Mouse (Mus musculus) heart, postnatal 0 days (tissue): Measurements from ENCODE around the gene Ube2i. TPM values are rescaled to one million over a fixed set of nuclear protein-coding genes. Genes with fewer than 3 reads are reported as not detected.
A peak's percentile ranks its signal among the peaks of the same experiment; 100 is the strongest.
"Not testable (repeated sequence)": the region's sequence is repeated elsewhere in the genome, so short reads cannot be mapped to it uniquely, and the experiment has no call there.

Experiments
- ATAC-seq: fragments of 200-750 bp; cut with Nextera tagmentation; 2 replicates; pipeline ENCODE4 v1.8.0; 2017; ENCODE audit warnings: low read depth, moderate number of reproducible peaks, moderate library complexity; ENCODE audit not compliant: insufficient read depth
- DNase-seq: peaks from one replicate; pipeline ENCODE4 v3.0.0-alpha.2; 2016; ENCODE audit warnings: low spot score
- H3K27ac ChIP-seq: fragments of 300-500 bp; sonication (generic); 2 replicates; pipeline ENCODE4 v1.5.1; 2014; ENCODE audit warnings: low read depth, mild to moderate bottlenecking
- H3K27me3 ChIP-seq: fragments of 300-500 bp; sonication (generic); 2 replicates; pipeline ENCODE4 v1.6.1; 2014; ENCODE audit warnings: low read length, mixed read lengths; ENCODE audit not compliant: control insufficient read depth, insufficient read depth
- H3K36me3 ChIP-seq: fragments of 300-500 bp; sonication (generic); replicated peaks from 2 replicates; pipeline ENCODE4 v1.6.1; 2014; ENCODE audit warnings: low read length, mixed read lengths; ENCODE audit not compliant: control insufficient read depth, insufficient read depth
- H3K4me1 ChIP-seq: fragments of 300-500 bp; sonication (generic); 2 replicates; pipeline ENCODE4 v1.6.1; 2014; ENCODE audit warnings: antibody characterized with exemption; ENCODE audit not compliant: control insufficient read depth, insufficient read depth
- H3K4me2 ChIP-seq: fragments of 300-500 bp; sonication (generic); 2 replicates; pipeline ENCODE4 v1.6.1; 2014; ENCODE audit warnings: low read depth, mild to moderate bottlenecking, low read length, moderate library complexity
- H3K4me3 ChIP-seq: fragments of 300-500 bp; sonication (generic); 2 replicates; pipeline ENCODE4 v1.5.1; 2014; ENCODE audit warnings: low read depth, low read length
- H3K9ac ChIP-seq: fragments of 300-500 bp; sonication (generic); replicated peaks from 2 replicates; pipeline ENCODE4 v1.6.1; 2014; ENCODE audit warnings: low read depth, low read length, mixed read lengths
- H3K9me3 ChIP-seq: fragments of 300-500 bp; sonication (generic); replicated peaks from 2 replicates; pipeline ENCODE4 v1.6.1; 2016; ENCODE audit warnings: low read length; ENCODE audit not compliant: control insufficient read depth
- CTCF ChIP-seq: IDR thresholded peaks from 2 replicates; pipeline ENCODE4 v1.5.1; 2016; ENCODE audit warnings: antibody characterized with exemption, control low read depth, low read depth
- EP300 ChIP-seq: IDR thresholded peaks from 2 replicates; pipeline ENCODE4 v1.6.1; 2016; ENCODE audit warnings: antibody characterized with exemption, low read depth
- WGBS: fragments of 180-500 bp; shearing (Covaris S2); extraction: QIAGEN DNeasy Blood & Tissue Kit; methylation state at CpG from one replicate; pipeline ENCODE4 v1.1.7; 2014; 5-methylcytosine and 5-hydroxymethylcytosine counted together
- polyA plus RNA-seq: library from polyadenylated mRNA; unstranded; fragments of >200 nt; fragmentation: Nextera tagmentation; extraction: Ambion mirVana; gene quantifications from 2 replicates; pipeline ENCODE4 v1.2.1, GENCODE M21; 2015
- total RNA-seq: library from RNA; depleted of rRNA; stranded (reverse); fragments of >200 nt; gene quantifications from 2 replicates; pipeline ENCODE4 v1.2.3, GENCODE M21; 2014; ENCODE audit warnings: low replicate concordance

Ube2i gene
- total and polyA plus RNA-seq, 2 experiments from 2014 or later: 259 to 343 TPM

DNA sequence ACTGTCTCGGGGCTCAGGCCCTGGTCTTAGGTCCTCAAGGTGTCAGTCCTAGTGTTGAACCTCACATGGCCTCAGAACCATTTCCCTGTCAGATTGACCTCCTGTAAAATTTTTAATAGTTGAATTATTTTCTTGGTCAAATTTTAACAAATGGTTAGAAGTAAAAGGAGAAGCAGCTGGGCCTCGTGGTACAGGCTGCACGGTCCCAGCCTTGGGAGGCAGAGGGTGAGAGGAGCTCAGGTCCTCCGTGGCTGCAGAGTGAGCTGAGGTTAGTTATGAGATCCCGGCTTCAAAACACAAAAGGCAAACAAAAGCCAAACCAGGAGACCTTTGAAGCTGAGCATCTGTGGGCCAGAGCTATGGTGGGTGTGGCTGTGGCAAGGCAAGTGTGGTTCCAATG is 46.4 kb downstream of the Ube2i start:
- no peak overlapping the region for H3K4me2 ChIP-seq
- TF ChIP-seq EP300 (no peak), CTCF (no peak)
- H3K27me3 ChIP-seq: no peaks in the 10 kb centered on the region
- H3K4me1 ChIP-seq: no peaks in the 10 kb centered on the region
- H3K9me3 ChIP-seq: no peaks in the 10 kb centered on the region
- peaks cover 33% of the 10 kb centered on the region for H3K36me3 ChIP-seq
- H3K27ac ChIP-seq: no peak overlapping the region
- WGBS: 86% methylated on average over 5 of the region's 5 CpGs
- ATAC-seq (no peak), DNase-seq (no peak)
- no peak overlapping the region for H3K9ac ChIP-seq
- no peak overlapping the region for H3K4me3 ChIP-seq

DNA sequence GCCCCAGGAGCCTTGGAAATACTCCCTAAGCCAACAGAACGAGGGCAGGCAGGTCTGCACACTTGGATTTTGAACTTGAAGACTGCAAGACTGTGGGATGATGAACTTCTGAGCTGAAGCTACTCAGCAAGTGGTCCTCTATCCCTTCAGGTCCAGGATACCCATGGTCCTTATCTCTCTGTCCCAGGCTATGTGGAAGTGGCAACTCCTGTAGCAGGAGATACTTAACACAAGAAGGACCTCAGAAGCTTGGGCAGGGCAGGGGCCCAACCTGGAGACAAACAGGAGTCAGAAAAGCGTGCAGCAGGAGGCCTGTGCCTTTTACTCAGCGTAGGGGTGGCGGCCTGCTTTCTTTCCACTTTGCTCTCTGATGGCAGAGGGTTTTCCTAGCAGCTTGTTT is 48.8 kb downstream of the Ube2i start:
- no peaks in the 10 kb centered on the region for H3K27me3 ChIP-seq
- no peak overlapping the region for H3K9ac ChIP-seq
- TF ChIP-seq CTCF (no peak), EP300 (no peak)
- H3K36me3 ChIP-seq: peaks cover 24% of the 10 kb centered on the region
- DNase-seq (no peak), ATAC-seq (no peak)
- WGBS: 92% methylated on average over 4 of the region's 4 CpGs
- no peak overlapping the region for H3K27ac ChIP-seq
- H3K4me3 ChIP-seq: no peak overlapping the region
- H3K4me1 ChIP-seq: peaks cover 5% of the 10 kb centered on the region; the same call in 1 of the 2 replicates
- no peak overlapping the region for H3K4me2 ChIP-seq
- H3K9me3 ChIP-seq: no peaks in the 10 kb centered on the region

DNA sequence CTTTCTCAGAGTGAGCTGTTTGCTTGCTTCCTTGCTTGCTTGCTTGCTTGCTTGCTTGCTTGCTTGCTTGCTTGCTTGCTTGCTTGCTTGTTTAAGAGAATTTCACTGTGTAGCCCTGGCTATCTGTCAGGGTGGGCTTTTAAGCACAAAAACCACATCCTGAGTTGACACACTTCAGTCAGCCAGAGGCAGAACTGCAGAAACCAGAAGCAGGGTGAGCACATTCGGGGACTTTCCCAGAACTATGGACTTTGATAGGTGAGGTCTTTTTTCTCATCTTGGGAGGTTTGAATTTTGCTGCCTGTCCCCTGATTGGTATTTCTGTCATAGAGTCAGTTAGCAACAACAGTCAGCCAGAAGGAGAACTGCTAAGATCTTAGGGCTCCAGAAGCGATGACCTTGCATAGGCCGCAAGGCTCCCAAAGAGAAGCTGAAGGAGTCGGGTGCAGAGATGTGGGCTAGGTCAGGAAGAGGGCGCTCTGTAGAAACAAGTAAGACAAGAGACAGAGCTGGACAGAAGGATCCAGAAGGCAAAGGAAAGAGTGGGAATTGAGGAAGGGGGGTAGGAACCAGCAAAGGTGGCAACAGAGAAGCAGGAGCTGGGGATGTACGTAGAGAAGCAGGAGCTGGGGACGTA is 49.7 kb downstream of the Ube2i start:
- H3K4me2 ChIP-seq: no peak overlapping the region

DNA sequence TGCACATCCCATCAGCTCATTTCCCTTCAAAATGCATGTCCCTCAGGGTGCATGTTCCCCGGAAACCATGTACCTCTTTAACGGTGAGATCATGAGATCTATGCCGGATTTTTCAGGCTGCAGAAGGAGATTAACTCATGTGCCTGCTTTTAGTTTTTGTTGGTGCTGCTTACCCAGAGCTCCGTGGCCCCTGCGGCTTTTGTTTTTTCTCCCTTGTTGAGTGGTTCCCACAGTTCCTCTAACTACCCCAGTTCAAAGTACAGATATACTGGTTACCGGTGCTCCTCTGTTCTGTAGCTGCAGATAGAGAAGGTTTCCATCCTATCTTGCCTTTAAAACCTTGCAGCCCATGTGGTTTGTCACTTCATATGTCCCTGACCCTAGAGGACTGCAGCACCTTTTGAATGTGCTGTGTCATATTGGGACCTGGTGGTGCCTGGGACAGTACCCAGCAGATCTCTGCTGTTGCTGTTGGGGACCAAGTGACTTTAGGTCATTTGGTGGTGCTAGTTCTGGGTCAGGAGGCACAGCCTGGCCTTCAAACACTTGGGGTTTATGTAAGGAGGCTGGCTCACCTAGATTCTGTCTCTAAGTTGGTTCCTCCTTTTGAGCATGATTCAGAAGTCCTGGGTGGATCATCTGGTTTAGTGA is 51.3 kb downstream of the Ube2i start:
- peak overlapping the region; percentile 25; the same call in 1 of the 2 replicates for H3K27ac ChIP-seq
- no peaks in the 10 kb centered on the region for H3K27me3 ChIP-seq

More for the DNA sequence above, 49.7 kb downstream of the Ube2i start:
- Histone ChIP-seq H3K4me1 (peaks cover 5% of the 10 kb centered on the region; the same call in 1 of the 2 replicates), H3K4me3 (no peak overlapping the region), H3K36me3 (peaks cover 27% of the 10 kb centered on the region), H3K27me3 (no peaks in the 10 kb centered on the region), H3K9ac (no peak overlapping the region), H3K9me3 (no peaks in the 10 kb centered on the region), H3K27ac (no peak overlapping the region)
- no peak for TF ChIP-seq EP300
- no peak for TF ChIP-seq CTCF
- no peak for ATAC-seq
- WGBS: 87% methylated on average over 7 of the region's 7 CpGs
- no peak for DNase-seq

DNA sequence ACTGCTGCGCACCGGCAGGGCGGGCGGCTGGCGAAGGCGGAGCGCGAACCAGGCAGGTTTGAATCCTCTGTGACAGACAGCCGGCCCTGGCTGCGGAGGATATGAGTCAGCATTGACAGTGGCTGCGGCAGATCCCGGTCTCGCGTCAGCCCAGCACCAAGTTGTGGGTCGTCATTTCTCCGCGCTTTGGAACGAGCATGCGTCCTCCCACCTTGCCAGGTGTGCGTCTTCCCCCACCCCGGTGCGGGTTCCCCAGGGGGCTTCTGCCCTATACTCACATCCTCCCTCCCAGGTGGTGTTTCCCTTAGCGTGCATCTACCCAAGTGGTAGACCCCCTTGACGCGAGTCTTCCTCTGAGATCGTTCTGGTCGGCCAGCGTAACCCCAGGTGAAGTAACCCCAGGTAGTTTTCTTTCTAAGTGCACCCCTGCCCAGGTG is 51.9 kb downstream of the Ube2i start:
- WGBS: 22% methylated on average over 13 of the region's 28 CpGs
- H3K9me3 ChIP-seq, H3K27me3 ChIP-seq, H3K9ac ChIP-seq, DNase-seq, H3K4me1 ChIP-seq: not testable (repeated sequence)
- peak; percentile 81 for ATAC-seq
- Histone ChIP-seq H3K4me2 (peak overlapping the region; percentile 83), H3K4me3 (peak overlapping the region; percentile 42), H3K27ac (peak overlapping the region; percentile 25; the same call in 1 of the 2 replicates), H3K36me3 (peaks cover 38% of the 10 kb centered on the region)

More for the DNA sequence above, 51.3 kb downstream of the Ube2i start:
- Histone ChIP-seq H3K9me3 (no peaks in the 10 kb centered on the region), H3K36me3 (peaks cover 36% of the 10 kb centered on the region), H3K4me3 (peak overlapping the region; percentile 11; the same call in 1 of the 2 replicates), H3K9ac (no peak overlapping the region), H3K4me1 (peaks cover 5% of the 10 kb centered on the region; the same call in 1 of the 2 replicates), H3K4me2 (peak overlapping the region; percentile 83)
- DNase-seq (no peak), ATAC-seq (no peak)
- TF ChIP-seq CTCF (no peak), EP300 (no peak)
- WGBS: 64% methylated on average over 6 of the region's 6 CpGs
